Mouse (Mus musculus): ENCODE data around the gene Psmb2.

- TF ChIP-seq POLR2A (IDR thresholded peaks at IDR 0.05; ENCODE audit: extremely low read depth, insufficient read depth, low read length) (no peak), CTCF (IDR thresholded peaks at IDR 0.05; ENCODE audit: extremely low read depth, insufficient read depth, low read length) (no peak)
Observed at GRCm38 (mm10) chr4:126641901-126642300, 35.5 kb upstream of the Psmb2 start.
